ENCODE assay signal across 15 mouse cellular contexts in the genomic region with DNA sequence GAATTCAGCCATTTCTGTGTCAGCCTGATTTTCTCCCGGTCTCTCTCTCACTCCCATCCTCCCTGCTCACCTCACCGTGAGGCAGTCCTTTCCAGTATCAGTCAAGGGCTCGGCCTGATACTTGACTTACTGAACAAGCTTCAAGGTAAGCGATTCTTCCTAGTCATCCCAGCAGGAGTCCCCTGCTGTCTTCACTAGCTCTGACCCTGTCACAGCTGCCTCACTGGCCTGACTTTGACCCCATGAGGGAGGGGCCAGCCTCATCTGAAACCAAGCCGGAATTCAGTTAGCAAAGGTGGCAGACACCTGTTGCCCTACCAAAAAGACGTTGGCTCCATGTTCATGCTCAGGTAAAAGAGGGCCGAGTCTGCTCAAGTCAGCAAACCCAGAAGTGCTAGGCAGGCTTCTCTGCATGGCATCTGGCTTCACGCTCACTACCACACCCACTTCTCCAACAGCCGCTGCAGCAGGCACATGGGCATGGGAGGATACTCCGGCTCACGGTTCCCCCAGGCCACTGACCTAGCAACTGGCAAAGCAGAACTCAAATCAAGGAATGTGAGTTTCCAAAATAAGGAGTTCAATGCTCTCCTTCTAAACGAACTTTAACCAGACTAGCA.
DNase-seq lines count a peak whose midpoint lies in the region; ATAC-seq lines count a peak whose summit lies in the region.
"Had no signal": no experiment of that assay in that cellular context is flagged by ENCODE, and none has a peak within 500 bp of the region (broad histone marks: within the 10 kb centered on the region; RNA-seq: fewer than 3 reads in every experiment).

No protein-coding gene starts in this region.

- H3K9ac ChIP-seq in kidney, embryonic 15.5 days, result no peak overlapping the region
- H3K9ac ChIP-seq: hindbrain, embryonic 15.5 days had no signal

- no peak overlapping the region for H3K4me3 ChIP-seq in kidney, embryonic 15.5 days (replicated peaks)
- H3K4me3 ChIP-seq: hindbrain, embryonic 15.5 days had no signal

- H3K36me3 ChIP-seq in kidney, embryonic 15.5 days, result no peaks in the 10 kb centered on the region
- H3K36me3 ChIP-seq: hindbrain, embryonic 15.5 days had no signal

- 0 out of 2 replicates have a peak, but pooled peaks cover 4% of the 10 kb centered on the region for H3K27me3 ChIP-seq in kidney, embryonic 15.5 days
- H3K27me3 ChIP-seq: hindbrain, embryonic 15.5 days had no signal

- peaks cover 17% of the 10 kb centered on the region for H3K4me1 ChIP-seq in kidney, embryonic 15.5 days

- peak; percentile 27 for DNase-seq in kidney, adult 11 months
- peak; percentile 94 for DNase-seq in ES-CJ7 (ENCODE audit: low read depth, low spot score)
- DNase-seq in ZHBTc4 (ENCODE audit: low read depth, low spot score), result peak; percentile 87
- peak; percentile 57 to 58 for DNase-seq in kidney, postnatal 36 days
- DNase-seq in adrenal gland, postnatal 36 days, result no peak
- DNase-seq in frontal cortex, postnatal 14 days (ENCODE audit: low spot score in 2 of 2), result no peak
- DNase-seq: cerebellum, adult 11 months; layer of hippocampus, adult 9-11 months; lung, adult 18-20 months; right cerebral cortex, postnatal 4 days; thymus, postnatal 36 days had no signal

- no peaks in the 10 kb centered on the region for H3K9me3 ChIP-seq in kidney, embryonic 15.5 days (replicated peaks)
- H3K9me3 ChIP-seq: hindbrain, embryonic 15.5 days had no signal

- H3K4me2 ChIP-seq in kidney, embryonic 15.5 days, result no peak overlapping the region
- H3K4me2 ChIP-seq: hindbrain, embryonic 15.5 days; midbrain, embryonic 11.5 days had no signal

- no peak overlapping the region for H3K27ac ChIP-seq in kidney, embryonic 15.5 days
- H3K27ac ChIP-seq: hindbrain, embryonic 15.5 days had no signal

- 45% methylated on average over 12 of the region's 12 CpGs for WGBS in kidney, embryonic 15.5 days

- no peak for ATAC-seq in kidney, embryonic 15.5 days (replicated peaks; ENCODE audit: low FRiP score)
- ATAC-seq: CD4-positive, CD25-positive, alpha-beta regulatory T cell, adult 4 months had no signal

Comparison
In these comparisons a context has a peak if more than half of its experiments do, and no peak if none do; other contexts are left out.
1. DNase-seq: peak in kidney, adult 11 months (single experiment), ES-CJ7 (single experiment), ZHBTc4 (single experiment) and kidney, postnatal 36 days (2 of 2); none in adrenal gland, postnatal 36 days (0 of 2) and frontal cortex, postnatal 14 days (0 of 2).